Mouse (Mus musculus) inflammation-experienced regulatory T-cells, adult 6 months (primary cell): ENCODE results near the gene Blmh. TPM values are rescaled to one million over a fixed set of nuclear protein-coding genes. Genes with fewer than 3 reads are reported as not detected.

ENCODE experiments used
- ATAC-seq: one replicate; pipeline ENCODE4 v1.8.0; 2017
- polyA plus RNA-seq, 3 experiments: library from polyadenylated mRNA; unstranded; fragments of 100-300 nt; shearing (Covaris generic); gene quantifications; one replicate each; pipeline ENCODE4 v1.2.1; 2017

Blmh gene
- polyA plus RNA-seq, 3 experiments from 2014 or later: 83.8 to 135 (median 88.1) TPM

GRCm38 (mm10) chr11:76998705-76999226 is 74.2 kb downstream of the Blmh start:
- ATAC-seq: no peak

GRCm38 (mm10) chr11:77000741-77001140 is 76.1 kb downstream of the Blmh start:
- no peak for ATAC-seq

- no peak for ATAC-seq
These were observed 77.8 kb downstream of the Blmh start for GRCm38 (mm10) chr11:77002361-77002760.

GRCm38 (mm10) chr11:77005881-77006280 is 81.3 kb downstream of the Blmh start:
- no peak for ATAC-seq

- ATAC-seq: no peak
These were observed 82.0 kb downstream of the Blmh start for GRCm38 (mm10) chr11:77006616-77007015.

GRCm38 (mm10) chr11:77009069-77010025 is 84.7 kb downstream of the Blmh start:
- ATAC-seq: no peak

GRCm38 (mm10) chr11:77010762-77011475 is 86.3 kb downstream of the Blmh start:
- no peak for ATAC-seq

GRCm38 (mm10) chr11:77018046-77018445 is 93.4 kb downstream of the Blmh start:
- no peak for ATAC-seq

- no peak for ATAC-seq
These were observed 94.9 kb downstream of the Blmh start for GRCm38 (mm10) chr11:77019539-77019938.

GRCm38 (mm10) chr11:77021749-77022396 is 97.3 kb downstream of the Blmh start:
- no peak for ATAC-seq

GRCm38 (mm10) chr11:77026559-77026958 is 102.0 kb downstream of the Blmh start:
- ATAC-seq: no peak

- ATAC-seq: no peak
These were observed 103.5 kb downstream of the Blmh start for GRCm38 (mm10) chr11:77028157-77028556.

- no peak for ATAC-seq
These were observed 106.7 kb downstream of the Blmh start for GRCm38 (mm10) chr11:77031151-77031934.

Other genes with a start within 250 kb of the Blmh start
- under 1 TPM in 1 of 3 experiments, not detected in 2; 0.66 TPM for gene Trarg1, start 245.0 kb upstream of the Blmh start, polyA plus RNA-seq
- 10 to 100 TPM; 41.5 to 52.6 (median 52.3) TPM for gene Gosr1, start 161.2 kb upstream of the Blmh start, polyA plus RNA-seq
- 1 to 10 TPM; 3.8 to 5.5 (median 5.5) TPM for gene Cpd, start 77.8 kb upstream of the Blmh start, polyA plus RNA-seq
- 1 to 10 TPM in 2 of 3 experiments, under 1 TPM in 1; 0.42 to 2.8 (median 1.1) TPM for gene Tmigd1, start 22.6 kb upstream of the Blmh start, polyA plus RNA-seq
- gene Slc6a4, start 73.8 kb downstream of the Blmh start, polyA plus RNA-seq: not detected
- 10 to 100 TPM; 59.6 to 90.3 (median 71.1) TPM for gene Nsrp1, start 153.6 kb downstream of the Blmh start, polyA plus RNA-seq